Mouse (Mus musculus): ENCODE data around the gene Gm42906. TPM values are rescaled to one million over a fixed set of nuclear protein-coding genes. Genes with fewer than 3 reads are reported as not detected.

Gm42906 gene
- total and polyA plus RNA-seq, 3 experiments, result not detected

DNA sequence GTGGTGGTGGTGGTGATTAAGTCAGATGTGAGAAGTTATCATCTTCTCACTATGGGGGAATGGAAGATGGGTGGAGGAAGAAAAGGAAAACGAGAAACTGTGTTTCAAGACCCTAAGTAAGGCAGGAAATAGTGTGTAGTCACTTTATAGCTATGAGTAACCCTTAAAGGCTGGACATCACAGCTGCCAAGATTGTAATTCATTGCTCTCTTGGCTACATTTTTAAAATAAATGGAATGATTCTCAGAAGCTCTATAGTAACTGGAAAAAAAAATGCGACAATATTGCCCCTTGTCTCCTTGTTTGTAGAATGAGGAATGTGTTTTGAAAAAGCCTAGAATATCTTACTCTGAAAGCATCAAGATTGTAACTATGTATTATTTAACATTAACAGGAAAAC is 235.7 kb downstream of the Gm42906 start:
- no peak overlapping the region for H3K4me3 ChIP-seq (ENCODE audit: control insufficient read depth in 1 of 2, insufficient read depth in 1 of 2, low read depth in 2 of 2, low read length in 2 of 2)

GRCm38 (mm10) chr5:151190764-151191163 is 237.2 kb downstream of the Gm42906 start:
- no peaks in the 10 kb centered on the region for H3K27me3 ChIP-seq (ENCODE audit: control insufficient read depth in 1 of 2, insufficient read depth in 2 of 2, low read length in 2 of 2)

More for the DNA sequence above, 235.7 kb downstream of the Gm42906 start:
- no peaks in the 10 kb centered on the region for H3K27me3 ChIP-seq (ENCODE audit: control insufficient read depth in 1 of 2, insufficient read depth in 2 of 2, low read length in 2 of 2)
- no peak for DNase-seq (ENCODE audit: low read depth, low spot score)
- no peak overlapping the region for H3K27ac ChIP-seq (ENCODE audit: control insufficient read depth, low read depth, low read length)
- no peaks in the 10 kb centered on the region for H3K79me2 ChIP-seq (ENCODE audit: control insufficient read depth, insufficient read depth, low read length, poor library complexity)
- H3K9ac ChIP-seq (ENCODE audit: control insufficient read depth, low read depth, low read length, poor library complexity, severe bottlenecking), result no peak overlapping the region
- no peaks in the 10 kb centered on the region for H3K36me3 ChIP-seq (ENCODE audit: control insufficient read depth in 1 of 2, insufficient read depth in 2 of 2, low read length in 2 of 2)
- H3K4me1 ChIP-seq (ENCODE audit: control insufficient read depth in 1 of 2, insufficient read depth in 2 of 2, low read length in 2 of 2), result no peaks in the 10 kb centered on the region
- H3K9me3 ChIP-seq (replicated peaks; ENCODE audit: insufficient read depth, low read length), result no peaks in the 10 kb centered on the region
- TF ChIP-seq CTCF (IDR thresholded peaks at IDR 0.05 in 2 of 3, conservative IDR thresholded peaks at IDR 0.05 in 1 of 3; ENCODE audit: control insufficient read depth in 1 of 3, insufficient read depth in 1 of 3, low read depth in 2 of 3, low read length in 3 of 3, poor library complexity in 1 of 3, severe bottlenecking in 1 of 3) (no peak), ZNF384 (IDR thresholded peaks at IDR 0.05; ENCODE audit: low read depth, low read length) (no peak), POLR2AphosphoS2 (IDR thresholded peaks at IDR 0.05; ENCODE audit: low read length) (no peak), CHD1 (IDR thresholded peaks at IDR 0.05; ENCODE audit: low read depth, low read length) (no peak), POLR2A (IDR thresholded peaks at IDR 0.05; ENCODE audit: control insufficient read depth in 1 of 2, insufficient read depth in 1 of 2, low read depth in 1 of 2, low read length in 2 of 2, poor library complexity in 1 of 2) (no peak), MYB (IDR thresholded peaks at IDR 0.05; ENCODE audit: low read depth, low read length) (no peak), GATA1 (IDR thresholded peaks at IDR 0.05; ENCODE audit: low read depth, low read length) (no peak), MAZ (IDR thresholded peaks at IDR 0.05; ENCODE audit: low read depth, low read length) (no peak), NELFE (IDR thresholded peaks at IDR 0.05; ENCODE audit: low read depth, low read length) (no peak), TBP (IDR thresholded peaks at IDR 0.05; ENCODE audit: low read depth, low read length) (no peak), HCFC1 (IDR thresholded peaks at IDR 0.05; ENCODE audit: low read depth, low read length) (no peak), UBTF (IDR thresholded peaks at IDR 0.05; ENCODE audit: borderline replicate concordance, insufficient read depth, low read depth, low read length) (no peak), JUND (IDR thresholded peaks at IDR 0.05; ENCODE audit: low read depth, low read length) (no peak)

More at GRCm38 (mm10) chr5:151190764-151191163, 237.2 kb downstream of the Gm42906 start:
- DNase-seq (ENCODE audit: low read depth, low spot score), result no peak
- Histone ChIP-seq H3K79me2 (ENCODE audit: control insufficient read depth, insufficient read depth, low read length, poor library complexity) (no peaks in the 10 kb centered on the region), H3K4me1 (ENCODE audit: control insufficient read depth in 1 of 2, insufficient read depth in 2 of 2, low read length in 2 of 2) (no peaks in the 10 kb centered on the region), H3K9ac (ENCODE audit: control insufficient read depth, low read depth, low read length, poor library complexity, severe bottlenecking) (no peak overlapping the region), H3K4me3 (ENCODE audit: control insufficient read depth in 1 of 2, insufficient read depth in 1 of 2, low read depth in 2 of 2, low read length in 2 of 2) (no peak overlapping the region), H3K36me3 (ENCODE audit: control insufficient read depth in 1 of 2, insufficient read depth in 2 of 2, low read length in 2 of 2) (no peaks in the 10 kb centered on the region), H3K27ac (ENCODE audit: control insufficient read depth, low read depth, low read length) (no peak overlapping the region), H3K9me3 (replicated peaks; ENCODE audit: insufficient read depth, low read length) (no peaks in the 10 kb centered on the region)
- no peak for TF ChIP-seq ZKSCAN1 (IDR thresholded peaks at IDR 0.05; ENCODE audit: low read depth, low read length)
- no peak for TF ChIP-seq HCFC1 (IDR thresholded peaks at IDR 0.05; ENCODE audit: low read depth, low read length)
- no peak for TF ChIP-seq MYC (IDR thresholded peaks at IDR 0.05; ENCODE audit: low read depth, low read length)
- TF ChIP-seq TAL1 (IDR thresholded peaks at IDR 0.05; ENCODE audit: low read length), result no peak
- no peak for TF ChIP-seq ZMIZ1 (IDR thresholded peaks at IDR 0.05; ENCODE audit: low read depth, low read length)
- no peak for TF ChIP-seq GATA1 (IDR thresholded peaks at IDR 0.05; ENCODE audit: low read depth, low read length)
- TF ChIP-seq GABPA (IDR thresholded peaks at IDR 0.05; ENCODE audit: low read depth, low read length), result no peak
- no peak for TF ChIP-seq EP300 (IDR thresholded peaks at IDR 0.05; ENCODE audit: low read depth in 1 of 2, low read length in 2 of 2)
- TF ChIP-seq RCOR1 (IDR thresholded peaks at IDR 0.05; ENCODE audit: low read depth, low read length), result no peak
- no peak for TF ChIP-seq MAX (IDR thresholded peaks at IDR 0.05; ENCODE audit: low read length)
- no peak for TF ChIP-seq USF2 (IDR thresholded peaks at IDR 0.05; ENCODE audit: borderline replicate concordance in 1 of 2, insufficient read depth in 1 of 2, low read depth in 1 of 2, low read length in 2 of 2)
- TF ChIP-seq RAD21 (IDR thresholded peaks at IDR 0.05; ENCODE audit: low read depth, low read length), result no peak

Measured in MEL (cell line).